Mouse (Mus musculus) left cerebral cortex, adult 11 months (tissue): ENCODE results near the gene Rgs12.

Experiments used
- DNase-seq: peaks from one replicate; pipeline ENCODE4 v3.0.0; 2022; ENCODE audit warnings: low spot score

The Rgs12 gene

GRCm38 (mm10) chr5:35033068-35033467 lies 83.8 kb downstream of the Rgs12 start:
- DNase-seq, result no peak

DNA sequence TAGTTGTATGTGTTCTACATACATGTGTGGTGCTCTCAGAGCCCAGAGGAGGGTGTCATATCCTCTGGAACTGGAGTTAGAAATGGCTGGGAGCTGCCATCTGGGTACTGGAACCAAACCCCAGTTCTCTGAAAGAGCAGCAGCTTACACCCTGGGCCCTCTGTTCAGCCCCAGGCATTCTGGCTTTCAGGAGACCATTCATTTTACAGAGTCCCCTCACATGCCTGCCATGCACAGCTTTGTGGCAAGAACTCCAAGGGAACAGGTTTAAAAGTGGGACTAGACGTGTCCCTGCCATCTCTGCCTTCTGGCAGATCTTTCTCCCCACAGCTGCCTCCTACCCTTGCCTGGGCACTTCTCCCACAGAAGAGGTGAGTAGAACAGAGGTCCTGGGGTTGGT lies 84.4 kb downstream of the Rgs12 start:
- no peak for DNase-seq

DNA sequence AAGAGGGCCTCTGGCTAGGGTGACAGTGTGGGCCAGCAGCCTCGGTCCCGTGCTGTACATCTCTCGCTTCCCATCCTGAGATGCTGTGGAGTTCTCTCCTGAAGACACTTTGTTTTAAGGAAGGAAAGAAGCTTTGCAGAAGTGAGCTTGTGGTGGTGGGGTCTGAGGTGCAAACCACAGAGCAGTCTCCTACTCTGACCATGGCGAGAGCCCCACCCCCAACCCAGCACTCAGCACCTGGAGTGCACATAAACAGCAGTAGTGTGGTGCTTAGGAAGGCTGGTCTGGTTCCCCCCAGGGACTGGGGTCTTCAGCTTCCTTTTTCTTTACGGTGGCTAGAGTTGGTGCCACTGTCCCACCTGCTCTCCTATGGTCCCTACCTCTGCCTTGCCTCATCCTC lies 85.9 kb downstream of the Rgs12 start:
- DNase-seq, result no peak

GRCm38 (mm10) chr5:35035795-35036194 lies 86.5 kb downstream of the Rgs12 start:
- no peak for DNase-seq

- DNase-seq, result no peak
Observed at GRCm38 (mm10) chr5:35037438-35037837, 88.2 kb downstream of the Rgs12 start.

DNA sequence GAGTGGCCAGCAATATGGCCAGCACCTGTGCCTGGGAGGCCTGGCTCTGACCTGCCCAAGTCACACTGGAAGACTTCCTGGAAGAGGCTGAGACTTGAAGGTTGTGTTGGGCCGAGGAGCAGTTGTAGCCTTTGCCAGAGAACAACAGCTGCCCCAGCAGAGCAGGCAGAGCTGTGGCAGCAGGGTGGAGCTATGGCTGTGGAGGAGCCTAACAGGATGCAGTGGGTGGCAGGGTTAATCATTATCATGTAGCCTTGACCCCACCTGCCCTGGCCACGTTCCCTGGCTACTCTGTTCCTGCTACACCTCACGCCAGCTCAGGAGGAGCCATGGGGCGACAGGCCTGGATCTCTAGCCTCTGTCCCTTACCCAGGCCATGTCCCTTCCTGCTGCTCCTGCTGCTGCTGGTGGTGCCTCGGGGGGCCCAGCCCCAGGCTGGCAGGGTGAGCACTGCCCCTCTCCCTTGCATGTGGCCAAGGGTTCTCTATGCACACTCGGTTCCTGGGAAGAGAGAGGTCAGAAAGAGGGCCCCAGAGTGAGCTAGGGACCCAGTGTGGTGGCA lies 92.1 kb downstream of the Rgs12 start, which contains the start of gene Hgfac:
TSS of gene Hgfac (plus strand) at position 242 of the 562 bp plus-strand sequence.
- no peak for DNase-seq

GRCm38 (mm10) chr5:35042431-35043109 lies 93.3 kb downstream of the Rgs12 start:
- DNase-seq, result no peak

DNA sequence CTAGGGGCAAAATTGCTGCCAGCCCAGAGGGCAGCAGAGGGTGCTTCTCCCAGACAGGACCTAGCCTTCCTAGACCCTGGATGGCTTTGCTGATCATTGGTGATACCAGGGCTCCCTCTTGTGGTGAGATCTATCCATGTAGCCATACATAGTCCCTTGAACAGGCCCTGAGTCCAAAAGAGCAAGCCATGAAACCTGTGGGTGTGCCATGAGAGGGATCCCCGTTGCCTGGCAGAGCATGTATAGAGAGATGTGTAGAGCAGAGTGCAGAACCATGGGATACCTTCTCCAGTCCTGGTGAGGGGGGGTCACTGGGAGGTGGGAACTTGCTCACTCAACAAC lies 93.8 kb downstream of the Rgs12 start:
- peak; percentile 84 for DNase-seq

DNA sequence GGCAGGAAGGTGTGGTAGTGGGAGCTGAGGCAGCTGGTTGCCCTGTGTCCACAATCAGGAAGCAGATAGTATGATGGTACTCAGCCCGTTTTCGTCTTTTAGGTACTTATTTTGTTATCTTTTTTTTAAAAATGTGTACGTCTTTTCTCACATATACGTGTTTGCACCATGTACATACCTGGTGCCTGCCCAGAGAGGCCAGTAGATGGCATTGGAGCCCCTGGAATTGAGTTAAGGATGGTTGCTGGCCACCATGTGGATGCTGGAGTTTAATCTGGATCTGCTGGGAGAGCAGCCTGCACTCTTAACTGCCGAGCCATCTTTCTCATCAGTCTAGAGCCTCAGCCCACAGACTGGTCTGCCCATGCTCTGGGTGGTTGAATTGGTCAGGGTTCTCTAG lies 101.3 kb downstream of the Rgs12 start:
- DNase-seq, result no peak

GRCm38 (mm10) chr5:35054628-35055027 lies 105.4 kb downstream of the Rgs12 start:
- no peak for DNase-seq

DNA sequence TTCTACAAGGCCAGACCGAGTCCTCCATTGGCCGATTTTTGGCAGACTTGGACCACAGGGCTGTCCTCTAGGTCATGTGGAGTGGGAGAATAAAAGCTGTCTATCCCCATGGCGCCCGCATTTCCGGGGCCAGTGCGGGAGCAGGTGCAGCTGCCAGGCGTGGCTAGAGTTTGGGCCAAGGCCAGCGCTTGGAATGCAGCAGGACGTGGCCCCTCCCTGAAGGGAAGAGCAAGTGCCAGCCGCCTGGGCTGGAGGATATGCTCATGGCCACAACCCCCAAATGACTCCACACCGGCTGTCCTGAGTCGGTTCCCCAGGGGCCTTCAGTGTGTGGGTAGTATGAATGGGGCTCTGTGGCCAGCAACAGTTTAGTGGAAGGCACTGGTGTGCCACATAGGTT lies 105.8 kb downstream of the Rgs12 start:
- DNase-seq, result no peak

DNA sequence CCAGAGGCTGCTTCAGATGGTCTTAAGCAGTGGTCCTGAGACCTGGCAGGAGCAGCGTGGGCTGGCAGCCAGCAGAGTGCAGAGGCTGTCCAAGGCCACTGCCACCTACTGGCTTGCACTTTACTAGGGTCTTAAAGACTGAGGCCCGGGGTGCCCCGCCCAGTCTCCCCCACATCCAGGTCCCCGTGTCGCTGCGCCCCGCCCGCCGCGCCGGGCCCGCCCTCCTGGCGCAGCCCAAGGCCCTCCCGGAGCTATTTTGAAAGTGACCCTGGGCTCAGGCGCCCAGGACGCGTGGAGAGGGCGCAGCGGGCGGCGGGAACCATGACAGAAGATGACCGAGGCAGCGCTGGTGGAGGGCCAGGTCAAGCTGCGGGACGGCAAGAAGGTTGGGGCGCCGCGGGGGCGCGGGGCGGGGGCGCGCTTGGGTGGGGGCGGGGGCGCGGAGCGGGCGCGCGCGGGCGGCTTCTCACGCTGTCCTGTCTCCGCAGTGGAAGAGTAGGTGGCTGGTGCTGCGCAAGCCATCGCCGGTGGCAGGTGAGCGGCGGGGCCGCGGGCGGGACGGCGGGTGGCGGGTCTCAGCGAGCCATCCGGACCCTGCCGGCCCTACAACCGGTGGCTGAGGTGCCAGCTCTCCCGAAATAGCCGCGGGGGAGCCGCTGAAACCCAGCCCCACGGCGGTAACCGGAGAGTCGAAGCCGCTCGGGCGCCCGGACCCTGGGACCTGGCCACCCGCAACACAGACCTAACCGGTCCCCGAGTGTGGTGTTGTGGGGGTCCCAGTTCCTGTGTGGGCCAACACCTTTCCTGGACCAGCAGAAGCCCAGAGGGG lies 107.6 kb downstream of the Rgs12 start, which contains the start of gene Dok7:
TSS of gene Dok7 (plus strand) at position 163 of the 829 bp plus-strand sequence.
- peak; percentile 57 for DNase-seq

- no peak for DNase-seq
Observed at GRCm38 (mm10) chr5:35057582-35057981, 108.3 kb downstream of the Rgs12 start.

GRCm38 (mm10) chr5:35058216-35058615 lies 109.0 kb downstream of the Rgs12 start:
- DNase-seq, result no peak

DNA sequence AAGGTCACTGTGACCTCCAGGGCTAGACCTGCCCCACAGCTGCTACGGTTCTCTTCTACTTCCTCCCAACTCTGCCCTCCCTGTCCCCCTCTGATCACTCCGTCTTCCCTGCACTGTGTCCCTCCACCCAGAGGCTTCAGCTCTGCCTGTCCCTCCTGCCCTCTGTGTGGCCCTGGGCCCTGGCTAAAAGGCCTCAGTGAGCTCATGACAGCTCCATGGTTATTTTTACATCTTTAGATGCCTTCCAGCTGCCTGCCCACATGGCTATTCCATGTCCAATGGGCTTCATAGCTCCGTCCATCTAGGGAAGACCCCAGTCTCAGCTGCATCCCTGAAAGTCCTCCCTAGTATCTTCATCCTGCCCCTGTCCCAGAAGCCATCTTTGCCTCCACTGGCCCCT lies 110.9 kb downstream of the Rgs12 start:
- no peak for DNase-seq

DNA sequence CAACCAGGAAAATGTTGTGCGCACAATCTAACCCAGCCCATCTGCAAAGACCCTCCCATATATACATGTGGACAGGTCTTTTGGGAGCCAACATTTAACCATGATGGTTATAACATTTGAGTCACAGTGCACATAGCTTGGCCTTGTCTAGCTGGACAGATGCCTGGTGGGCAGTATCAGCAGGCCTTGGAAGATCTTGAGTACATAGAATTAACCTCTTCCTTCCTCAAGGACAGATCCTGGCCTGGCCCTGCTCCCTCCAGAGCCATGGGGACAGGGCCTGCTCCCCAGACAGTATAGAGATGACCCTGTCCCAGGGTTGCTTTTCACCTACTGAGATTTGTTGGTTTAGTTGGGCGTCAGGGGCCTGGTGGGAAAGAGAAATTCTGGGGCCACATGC lies 120.6 kb downstream of the Rgs12 start:
- no peak for DNase-seq

GRCm38 (mm10) chr5:35070314-35070713 lies 121.1 kb downstream of the Rgs12 start:
- no peak for DNase-seq

- peak; percentile 36 for DNase-seq
Observed at GRCm38 (mm10) chr5:35070953-35071352, 121.7 kb downstream of the Rgs12 start.

- no peak for DNase-seq
Observed at GRCm38 (mm10) chr5:35071855-35072254, 122.6 kb downstream of the Rgs12 start.

DNA sequence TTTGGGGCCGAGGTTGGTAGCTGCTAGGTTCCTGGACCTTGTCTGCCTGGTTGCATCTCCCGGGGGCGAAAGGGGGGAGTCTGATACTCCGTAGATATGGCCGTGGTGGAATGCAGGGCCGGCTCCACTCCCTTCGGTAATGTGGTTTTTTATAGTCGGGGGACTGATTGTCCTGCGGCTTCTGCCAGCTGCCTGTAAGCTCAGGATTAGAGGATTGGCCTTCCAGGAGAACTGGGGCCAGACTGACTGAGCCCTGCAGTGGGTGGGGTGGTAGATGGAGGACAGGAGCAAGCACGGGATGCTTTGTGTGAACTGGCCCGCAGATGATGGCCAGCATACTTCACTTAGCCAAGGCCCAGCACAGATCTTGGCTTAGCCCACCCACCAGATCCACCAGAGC lies 124.0 kb downstream of the Rgs12 start:
- no peak for DNase-seq

- no peak for DNase-seq
Observed at GRCm38 (mm10) chr5:35073992-35074391, 124.7 kb downstream of the Rgs12 start.

DNA sequence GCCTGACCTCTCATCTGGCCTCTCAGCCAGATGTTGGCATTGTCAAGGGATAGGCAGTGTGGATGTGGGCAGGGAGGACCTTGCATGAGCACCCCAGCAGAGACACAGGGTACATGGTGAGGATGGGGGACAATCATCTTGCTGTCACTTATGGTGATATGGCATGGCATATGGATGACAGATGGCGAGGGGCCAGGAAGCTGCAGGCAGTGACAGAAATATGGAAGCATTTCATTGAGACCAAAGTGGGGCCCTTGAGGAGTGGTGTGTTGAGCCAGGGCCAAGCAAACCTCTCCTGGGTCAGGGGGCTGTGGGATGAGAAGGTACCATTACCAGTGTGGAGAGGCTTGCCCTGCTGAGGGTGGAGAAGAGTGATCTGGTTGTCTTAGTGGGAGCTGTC lies 127.1 kb downstream of the Rgs12 start:
- no peak for DNase-seq

DNA sequence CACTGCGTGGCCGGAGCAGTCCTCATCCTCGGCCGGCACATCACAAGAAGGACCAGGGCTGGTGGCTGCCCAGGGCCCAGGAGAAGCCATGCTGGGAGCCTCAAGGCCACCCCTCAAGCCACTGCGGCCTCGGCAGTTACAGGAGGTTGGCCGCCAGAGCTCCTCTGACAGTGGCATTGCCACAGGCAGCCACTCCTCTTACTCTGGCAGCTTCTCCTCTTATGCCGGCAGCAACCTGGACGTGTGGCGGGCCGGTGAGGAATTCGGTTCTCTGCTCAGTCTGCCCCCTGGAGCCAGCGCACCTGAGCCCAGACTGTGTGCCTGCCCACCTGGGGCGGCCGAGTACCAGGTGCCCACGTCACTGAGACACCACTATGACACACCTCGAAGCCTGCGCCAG lies 129.9 kb downstream of the Rgs12 start:
- DNase-seq, result no peak
